Mouse (Mus musculus): ENCODE data around the gene Ptprj. TPM values are rescaled to one million over a fixed set of nuclear protein-coding genes. Genes with fewer than 3 reads are reported as not detected.

Gene Ptprj
- polyA plus RNA-seq, 1 experiment from 2014 or later, result 3.5 TPM

DNA sequence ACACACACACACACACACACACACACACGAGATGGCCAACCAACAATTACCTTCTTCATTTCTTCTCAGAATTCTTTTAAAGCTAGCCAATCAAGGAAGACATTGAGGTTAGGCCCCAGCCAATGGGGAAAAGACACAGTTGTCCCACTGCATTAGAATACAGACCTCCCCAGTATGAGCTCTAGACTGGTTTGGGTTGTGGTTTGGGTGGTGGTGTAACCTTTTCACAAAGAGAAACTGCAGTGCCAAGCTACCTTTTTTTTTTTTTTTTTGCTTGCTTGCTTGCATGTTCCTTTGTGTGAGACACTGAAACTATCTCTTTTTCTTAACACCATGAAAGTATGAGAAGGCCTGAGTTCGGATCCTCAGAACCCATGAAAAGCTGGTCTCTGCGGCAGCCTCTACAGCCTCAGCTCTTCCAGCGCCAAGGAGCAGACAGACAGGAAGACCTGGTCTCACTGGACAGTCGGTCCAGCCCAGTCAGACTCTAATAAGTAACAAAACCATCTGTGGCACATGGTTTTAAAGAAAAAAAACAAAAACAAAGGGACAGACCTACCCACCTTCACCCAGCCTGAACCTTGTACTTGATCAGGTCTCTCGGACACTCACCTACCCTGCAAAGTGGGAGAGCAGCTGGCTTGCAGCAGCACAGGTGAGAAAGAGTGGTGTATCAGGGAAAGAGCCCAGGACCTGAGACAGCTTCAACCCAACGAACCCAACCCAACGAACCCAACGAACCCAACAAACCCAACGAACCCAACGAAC lies 92.8 kb downstream of the Ptprj start:
- Histone ChIP-seq H3K27ac (ENCODE audit: low read length) (no peak overlapping the region), H3K9me3 (ENCODE audit: control insufficient read depth, low read length) (no peaks in the 10 kb centered on the region), H3K36me3 (ENCODE audit: control insufficient read depth, insufficient read depth, low read length) (no peaks in the 10 kb centered on the region), H3K9ac (ENCODE audit: low read depth, low read length) (no peak overlapping the region), H3K4me2 (ENCODE audit: low read depth, low read length) (no peak overlapping the region), H3K4me1 (ENCODE audit: control insufficient read depth, insufficient read depth, low read length) (peaks cover 34% of the 10 kb centered on the region), H3K27me3 (replicated peaks; ENCODE audit: control insufficient read depth, insufficient read depth, low read length) (no peaks in the 10 kb centered on the region), H3K4me3 (ENCODE audit: low read length) (no peak overlapping the region)
- ATAC-seq, result no peak
- WGBS, result 85% methylated on average over 11 of the region's 11 CpGs

DNA sequence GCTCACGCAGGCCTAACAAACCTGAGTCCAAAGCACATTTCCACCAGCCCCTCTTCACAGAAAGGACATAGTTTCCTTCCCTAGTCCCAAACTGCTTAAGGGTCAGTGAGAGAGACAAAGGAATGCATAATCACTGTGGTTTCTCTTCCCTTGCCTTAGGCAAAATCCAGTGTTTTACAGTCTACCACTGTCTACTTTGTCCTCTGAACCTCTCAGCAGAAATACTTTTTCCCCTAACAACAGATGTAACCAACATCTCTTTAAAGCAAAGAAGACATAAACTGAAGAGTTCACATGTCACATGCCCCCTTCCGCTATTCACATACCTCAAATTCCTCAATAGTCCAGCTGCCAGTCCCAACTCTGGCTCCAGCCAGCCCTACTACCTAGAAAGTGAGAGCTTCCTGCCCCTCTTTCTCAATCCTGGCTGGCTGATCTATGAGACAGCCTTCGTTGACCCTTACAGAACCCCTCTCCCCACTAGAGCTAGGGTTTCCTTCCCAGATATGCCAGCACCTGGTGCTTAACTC lies 94.2 kb downstream of the Ptprj start:
- Histone ChIP-seq H3K9ac (ENCODE audit: low read depth, low read length) (no peak overlapping the region), H3K27me3 (replicated peaks; ENCODE audit: control insufficient read depth, insufficient read depth, low read length) (no peaks in the 10 kb centered on the region), H3K36me3 (ENCODE audit: control insufficient read depth, insufficient read depth, low read length) (no peaks in the 10 kb centered on the region), H3K9me3 (ENCODE audit: control insufficient read depth, low read length) (no peaks in the 10 kb centered on the region), H3K4me2 (ENCODE audit: low read depth, low read length) (no peak overlapping the region), H3K27ac (ENCODE audit: low read length) (no peak overlapping the region), H3K4me1 (ENCODE audit: control insufficient read depth, insufficient read depth, low read length) (peaks cover 34% of the 10 kb centered on the region), H3K4me3 (ENCODE audit: low read length) (no peak overlapping the region)
- 55% methylated on average over 3 of the region's 3 CpGs for WGBS
- ATAC-seq, result no peak

DNA sequence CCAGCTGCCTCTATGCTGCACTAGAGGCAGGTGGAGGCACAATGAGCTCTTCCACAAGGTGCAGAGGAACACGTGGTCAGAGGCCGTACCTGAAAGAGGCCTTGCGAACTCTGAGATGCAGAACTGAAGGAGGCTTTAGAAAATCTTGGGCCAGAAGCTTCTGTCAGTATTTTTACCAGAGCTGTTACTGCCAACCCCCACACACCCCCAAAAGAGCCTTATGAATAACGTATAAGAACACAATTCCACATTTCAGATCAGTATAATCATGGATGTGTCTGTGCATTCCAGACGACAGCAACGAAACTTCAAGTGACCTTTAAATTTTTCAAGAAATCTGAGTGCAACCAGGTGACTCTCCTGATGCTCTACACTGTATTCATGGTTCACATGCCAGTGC lies 98.9 kb downstream of the Ptprj start:
- Histone ChIP-seq H3K4me1 (ENCODE audit: control insufficient read depth, insufficient read depth, low read length) (peaks cover 40% of the 10 kb centered on the region), H3K4me2 (ENCODE audit: low read depth, low read length) (no peak overlapping the region), H3K27me3 (replicated peaks; ENCODE audit: control insufficient read depth, insufficient read depth, low read length) (no peaks in the 10 kb centered on the region), H3K9ac (ENCODE audit: low read depth, low read length) (no peak overlapping the region), H3K4me3 (ENCODE audit: low read length) (no peak overlapping the region), H3K36me3 (ENCODE audit: control insufficient read depth, insufficient read depth, low read length) (no peaks in the 10 kb centered on the region), H3K9me3 (ENCODE audit: control insufficient read depth, low read length) (no peaks in the 10 kb centered on the region), H3K27ac (ENCODE audit: low read length) (0 out of 2 replicates have a peak overlapping the region, but pooled peaks have one; percentile 67)
- 77% methylated on average over 6 of the region's 6 CpGs for WGBS
- ATAC-seq, result 0 out of 2 replicates have a peak, but pooled peaks have one; percentile 12

DNA sequence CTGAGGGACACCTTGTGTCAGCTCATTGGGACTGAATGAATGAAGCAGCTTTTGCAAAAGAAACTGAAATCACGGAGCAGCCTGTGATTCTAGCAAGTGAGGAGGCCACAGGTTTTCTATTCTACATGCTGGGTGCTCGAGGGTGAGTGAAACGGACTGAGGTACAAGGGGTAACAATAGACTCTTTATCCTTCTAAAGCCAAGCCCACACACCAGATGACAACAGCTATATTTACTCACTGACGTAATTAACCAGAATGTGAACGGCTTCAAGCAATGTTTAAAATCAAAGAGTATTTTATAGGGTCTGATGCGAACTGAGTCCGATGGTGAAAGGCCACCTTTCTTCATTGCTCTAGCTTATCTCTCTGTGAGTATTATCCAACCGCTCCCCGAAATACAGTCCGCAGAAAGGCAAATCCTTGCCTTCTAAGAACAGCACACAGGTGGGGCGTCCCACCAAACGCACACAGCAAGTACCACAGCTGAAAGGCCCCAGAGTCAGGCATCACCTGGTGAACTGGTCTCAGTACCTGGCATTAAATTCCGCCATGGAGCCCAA lies 99.6 kb downstream of the Ptprj start:
- Histone ChIP-seq H3K27me3 (replicated peaks; ENCODE audit: control insufficient read depth, insufficient read depth, low read length) (no peaks in the 10 kb centered on the region), H3K9ac (ENCODE audit: low read depth, low read length) (peak overlapping the region; percentile 22; the same call in 1 of the 2 replicates), H3K4me3 (ENCODE audit: low read length) (no peak overlapping the region), H3K36me3 (ENCODE audit: control insufficient read depth, insufficient read depth, low read length) (no peaks in the 10 kb centered on the region), H3K4me1 (ENCODE audit: control insufficient read depth, insufficient read depth, low read length) (peaks cover 35% of the 10 kb centered on the region), H3K9me3 (ENCODE audit: control insufficient read depth, low read length) (no peaks in the 10 kb centered on the region), H3K27ac (ENCODE audit: low read length) (peak overlapping the region; percentile 67), H3K4me2 (ENCODE audit: low read depth, low read length) (no peak overlapping the region)
- WGBS, result 53% methylated on average over 13 of the region's 13 CpGs
- peak; percentile 83 for ATAC-seq

DNA sequence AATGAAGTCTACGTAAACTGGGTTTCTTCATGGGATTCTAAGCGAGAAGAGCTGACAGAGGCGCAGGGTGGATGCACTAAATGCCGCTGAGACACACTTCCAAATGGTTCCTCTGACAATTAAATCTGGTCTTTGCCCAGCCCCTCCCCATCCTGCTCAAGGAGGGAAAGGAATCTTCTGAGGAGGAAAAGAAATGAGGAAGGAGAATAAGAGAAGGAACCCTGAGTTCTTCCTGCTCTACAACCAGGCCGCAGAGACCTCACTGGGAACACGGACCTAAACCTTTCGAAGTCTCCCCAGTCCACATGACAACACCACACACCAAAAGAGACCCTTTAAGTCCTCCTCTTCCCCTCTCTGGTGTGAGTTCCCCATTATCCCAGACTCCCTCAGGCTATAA lies 101.9 kb downstream of the Ptprj start:
- Histone ChIP-seq H3K4me2 (ENCODE audit: low read depth, low read length) (no peak overlapping the region), H3K27me3 (replicated peaks; ENCODE audit: control insufficient read depth, insufficient read depth, low read length) (no peaks in the 10 kb centered on the region), H3K27ac (ENCODE audit: low read length) (no peak overlapping the region), H3K9me3 (ENCODE audit: control insufficient read depth, low read length) (no peaks in the 10 kb centered on the region), H3K9ac (ENCODE audit: low read depth, low read length) (no peak overlapping the region), H3K4me3 (ENCODE audit: low read length) (no peak overlapping the region), H3K36me3 (ENCODE audit: control insufficient read depth, insufficient read depth, low read length) (no peaks in the 10 kb centered on the region), H3K4me1 (ENCODE audit: control insufficient read depth, insufficient read depth, low read length) (peaks cover 40% of the 10 kb centered on the region)
- no peak for ATAC-seq
- 72% methylated on average over 7 of the region's 7 CpGs for WGBS

DNA sequence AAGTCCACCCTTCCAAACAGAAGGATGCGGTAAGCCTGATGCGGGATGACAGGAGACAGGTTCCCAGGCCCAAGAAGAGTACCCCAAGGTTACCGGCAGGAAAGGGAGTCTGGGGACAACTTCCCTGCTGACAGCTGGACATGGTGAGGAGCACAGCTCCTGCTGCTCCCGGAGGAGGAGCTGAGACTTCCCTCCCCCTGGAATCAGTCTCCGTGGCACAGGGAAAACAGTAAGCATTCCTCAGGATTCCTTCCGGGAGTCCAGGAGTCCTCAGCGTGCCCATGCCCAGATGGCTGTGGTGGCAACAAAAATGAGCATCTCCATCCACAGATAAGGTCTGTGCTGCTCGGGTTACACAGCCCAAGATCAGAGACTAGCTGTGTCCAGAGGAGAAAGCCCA lies 102.8 kb downstream of the Ptprj start:
- 37% methylated on average over 8 of the region's 8 CpGs for WGBS
- Histone ChIP-seq H3K27me3 (replicated peaks; ENCODE audit: control insufficient read depth, insufficient read depth, low read length) (no peaks in the 10 kb centered on the region), H3K36me3 (ENCODE audit: control insufficient read depth, insufficient read depth, low read length) (no peaks in the 10 kb centered on the region), H3K27ac (ENCODE audit: low read length) (no peak overlapping the region), H3K4me3 (ENCODE audit: low read length) (no peak overlapping the region), H3K9ac (ENCODE audit: low read depth, low read length) (no peak overlapping the region), H3K9me3 (ENCODE audit: control insufficient read depth, low read length) (no peaks in the 10 kb centered on the region), H3K4me1 (ENCODE audit: control insufficient read depth, insufficient read depth, low read length) (peaks cover 40% of the 10 kb centered on the region), H3K4me2 (ENCODE audit: low read depth, low read length) (no peak overlapping the region)
- no peak for ATAC-seq

DNA sequence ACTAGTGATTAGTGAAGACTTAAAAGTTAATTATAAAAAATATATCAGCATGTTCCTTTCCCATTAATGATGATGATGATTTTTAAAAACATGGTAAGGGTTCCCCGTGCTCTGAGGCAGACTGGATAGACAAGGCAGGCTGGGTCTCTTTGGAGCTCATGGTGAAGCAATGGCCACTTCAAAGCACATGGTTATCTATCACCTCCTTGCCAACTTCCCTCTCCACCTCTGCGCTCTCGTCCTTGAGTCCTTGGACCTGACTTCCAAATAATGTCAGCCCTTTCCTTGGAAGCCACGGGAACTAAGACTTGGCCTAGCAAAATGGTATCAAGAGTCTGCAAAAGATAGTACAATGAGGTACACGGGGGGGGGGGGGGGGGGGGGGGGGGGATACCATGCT lies 103.7 kb downstream of the Ptprj start:
- no peak overlapping the region for H3K4me3 ChIP-seq (ENCODE audit: low read length)
- 66% methylated on average over 5 of the region's 5 CpGs for WGBS
- no peaks in the 10 kb centered on the region for H3K9me3 ChIP-seq (ENCODE audit: control insufficient read depth, low read length)
- no peaks in the 10 kb centered on the region for H3K36me3 ChIP-seq (ENCODE audit: control insufficient read depth, insufficient read depth, low read length)
- no peak for ATAC-seq
- H3K4me1 ChIP-seq (ENCODE audit: control insufficient read depth, insufficient read depth, low read length), result peaks cover 35% of the 10 kb centered on the region
- no peak overlapping the region for H3K4me2 ChIP-seq (ENCODE audit: low read depth, low read length)
- no peaks in the 10 kb centered on the region for H3K27me3 ChIP-seq (replicated peaks; ENCODE audit: control insufficient read depth, insufficient read depth, low read length)
- H3K27ac ChIP-seq (ENCODE audit: low read length), result no peak overlapping the region
- H3K9ac ChIP-seq (ENCODE audit: low read depth, low read length), result no peak overlapping the region

DNA sequence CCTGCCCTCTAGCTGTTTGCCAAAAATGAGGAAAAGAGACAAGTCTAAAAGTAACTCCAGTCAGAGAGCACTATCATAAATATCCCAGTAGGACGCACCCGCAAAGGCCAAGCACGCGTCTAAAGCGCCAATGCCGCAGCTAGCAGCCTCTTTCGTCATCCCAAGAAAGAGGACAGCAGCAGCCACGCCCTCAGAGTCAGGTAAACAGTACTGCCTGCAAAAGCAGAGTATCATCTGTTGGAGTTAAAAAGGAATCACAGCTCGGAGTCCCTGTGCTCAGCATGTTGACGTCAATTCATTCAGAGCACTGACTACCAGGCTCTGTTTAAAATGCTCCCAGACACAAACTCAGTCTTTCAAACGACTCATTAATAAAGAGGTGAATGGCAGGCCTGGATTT lies 104.1 kb downstream of the Ptprj start:
- ATAC-seq, result no peak
- H3K9me3 ChIP-seq (ENCODE audit: control insufficient read depth, low read length), result no peaks in the 10 kb centered on the region
- WGBS, result 72% methylated on average over 11 of the region's 11 CpGs
- H3K27ac ChIP-seq (ENCODE audit: low read length), result no peak overlapping the region
- no peaks in the 10 kb centered on the region for H3K36me3 ChIP-seq (ENCODE audit: control insufficient read depth, insufficient read depth, low read length)
- no peaks in the 10 kb centered on the region for H3K27me3 ChIP-seq (replicated peaks; ENCODE audit: control insufficient read depth, insufficient read depth, low read length)
- no peak overlapping the region for H3K9ac ChIP-seq (ENCODE audit: low read depth, low read length)
- H3K4me1 ChIP-seq (ENCODE audit: control insufficient read depth, insufficient read depth, low read length), result peaks cover 31% of the 10 kb centered on the region
- H3K4me3 ChIP-seq (ENCODE audit: low read length), result no peak overlapping the region
- H3K4me2 ChIP-seq (ENCODE audit: low read depth, low read length), result no peak overlapping the region

DNA sequence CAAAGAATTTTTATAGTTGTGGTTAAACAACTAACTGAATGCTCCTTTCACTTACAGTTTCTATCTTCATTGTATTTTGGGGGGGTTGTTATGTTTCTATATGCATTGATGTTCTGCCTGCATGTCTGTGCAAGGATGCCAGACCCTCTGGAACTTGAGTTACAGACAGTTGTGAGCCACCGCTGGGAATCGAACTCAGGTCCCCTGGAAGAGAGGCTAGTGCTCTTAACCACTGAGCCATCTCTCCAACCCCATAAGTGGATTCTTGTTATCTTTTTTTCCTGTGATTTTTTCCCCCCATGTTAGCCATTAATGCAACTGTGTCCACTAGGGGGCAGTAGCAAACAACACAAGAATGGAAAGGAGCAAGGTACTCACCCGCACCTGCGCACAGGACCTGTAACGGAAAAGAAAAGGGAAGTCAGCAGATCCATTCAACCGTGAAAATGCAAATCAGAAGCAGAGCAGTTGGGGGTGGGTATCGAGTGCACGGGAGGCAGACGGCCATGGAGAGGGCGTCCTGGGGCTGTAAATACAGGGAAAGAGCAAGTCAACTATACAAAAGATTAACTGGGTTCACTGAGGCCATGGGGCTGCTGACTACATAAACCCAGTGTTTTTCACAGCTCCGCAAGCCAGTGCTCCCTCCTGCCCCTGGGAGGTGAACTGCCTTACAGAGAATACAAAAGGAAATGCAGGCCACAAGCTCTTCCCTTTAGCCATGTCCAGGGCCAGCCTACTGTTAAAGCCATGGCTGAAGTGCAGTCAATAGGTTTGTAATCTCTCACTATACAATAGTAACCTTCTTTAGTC lies 105.6 kb downstream of the Ptprj start:
- peak overlapping the region; percentile 64; the same call in 1 of the 2 replicates for H3K27ac ChIP-seq (ENCODE audit: low read length)
- H3K27me3 ChIP-seq (replicated peaks; ENCODE audit: control insufficient read depth, insufficient read depth, low read length), result no peaks in the 10 kb centered on the region
- no peaks in the 10 kb centered on the region for H3K36me3 ChIP-seq (ENCODE audit: control insufficient read depth, insufficient read depth, low read length)
- H3K9ac ChIP-seq (ENCODE audit: low read depth, low read length), result 0 out of 2 replicates have a peak overlapping the region, but pooled peaks have one; percentile 28
- ATAC-seq, result peak; percentile 80
- 4% methylated on average over 11 of the region's 11 CpGs for WGBS
- peak overlapping the region; percentile 32 for H3K4me3 ChIP-seq (ENCODE audit: low read length)
- H3K9me3 ChIP-seq (ENCODE audit: control insufficient read depth, low read length), result no peaks in the 10 kb centered on the region
- H3K4me1 ChIP-seq (ENCODE audit: control insufficient read depth, insufficient read depth, low read length), result peaks cover 23% of the 10 kb centered on the region
- H3K4me2 ChIP-seq (ENCODE audit: low read depth, low read length), result peak overlapping the region; percentile 61

Measured in intestine, embryonic 16.5 days (tissue).